Mouse (Mus musculus): ENCODE results near the gene Mink1.

DNA sequence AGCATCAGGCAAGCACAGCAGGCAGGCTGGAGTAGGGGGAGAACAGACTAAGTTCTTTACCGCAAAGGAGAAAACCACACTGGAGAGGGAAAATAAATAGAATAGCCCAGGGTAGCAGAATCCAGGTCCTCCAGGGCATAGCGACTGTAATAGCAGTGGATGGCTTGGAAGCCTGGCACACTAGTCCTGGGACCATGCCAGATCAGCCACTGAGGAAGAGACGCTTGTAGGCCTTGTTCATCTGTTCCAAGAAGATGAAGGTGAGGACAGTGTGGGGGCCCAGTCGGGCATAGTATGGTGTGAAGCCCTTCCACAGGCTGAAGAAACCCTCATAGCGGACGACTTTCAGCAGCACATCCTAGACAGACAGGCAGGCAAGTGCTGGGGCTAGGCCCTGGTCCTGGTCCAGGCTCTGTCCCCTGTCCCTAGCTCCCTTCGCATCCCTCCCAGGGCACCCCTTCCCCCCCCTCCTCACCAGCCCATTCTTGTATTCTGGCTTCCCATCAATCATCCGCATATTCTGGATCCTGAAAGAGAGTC lies 82.0 kb downstream of the Mink1 start:
- TF ChIP-seq POLR2A (IDR thresholded peaks at IDR 0.05; ENCODE audit: borderline replicate concordance, extremely low read depth, low read depth, low read length) (no peak), CTCF (IDR thresholded peaks at IDR 0.05; ENCODE audit: insufficient read depth, low read length) (no peak)

Data from lung, adult 2 months (tissue).